Mouse (Mus musculus) ES-CJ7 (cell line): ENCODE measurements around the gene Erf.

Experiments
- DNase-seq: peaks from one replicate; pipeline ENCODE4 v3.0.0; 2011; ENCODE audit warnings: low read depth, low spot score

Erf gene

GRCm38 (mm10) chr7:25281166-25281733 is 30.7 kb upstream of the Erf start:
- no peak for DNase-seq

DNA sequence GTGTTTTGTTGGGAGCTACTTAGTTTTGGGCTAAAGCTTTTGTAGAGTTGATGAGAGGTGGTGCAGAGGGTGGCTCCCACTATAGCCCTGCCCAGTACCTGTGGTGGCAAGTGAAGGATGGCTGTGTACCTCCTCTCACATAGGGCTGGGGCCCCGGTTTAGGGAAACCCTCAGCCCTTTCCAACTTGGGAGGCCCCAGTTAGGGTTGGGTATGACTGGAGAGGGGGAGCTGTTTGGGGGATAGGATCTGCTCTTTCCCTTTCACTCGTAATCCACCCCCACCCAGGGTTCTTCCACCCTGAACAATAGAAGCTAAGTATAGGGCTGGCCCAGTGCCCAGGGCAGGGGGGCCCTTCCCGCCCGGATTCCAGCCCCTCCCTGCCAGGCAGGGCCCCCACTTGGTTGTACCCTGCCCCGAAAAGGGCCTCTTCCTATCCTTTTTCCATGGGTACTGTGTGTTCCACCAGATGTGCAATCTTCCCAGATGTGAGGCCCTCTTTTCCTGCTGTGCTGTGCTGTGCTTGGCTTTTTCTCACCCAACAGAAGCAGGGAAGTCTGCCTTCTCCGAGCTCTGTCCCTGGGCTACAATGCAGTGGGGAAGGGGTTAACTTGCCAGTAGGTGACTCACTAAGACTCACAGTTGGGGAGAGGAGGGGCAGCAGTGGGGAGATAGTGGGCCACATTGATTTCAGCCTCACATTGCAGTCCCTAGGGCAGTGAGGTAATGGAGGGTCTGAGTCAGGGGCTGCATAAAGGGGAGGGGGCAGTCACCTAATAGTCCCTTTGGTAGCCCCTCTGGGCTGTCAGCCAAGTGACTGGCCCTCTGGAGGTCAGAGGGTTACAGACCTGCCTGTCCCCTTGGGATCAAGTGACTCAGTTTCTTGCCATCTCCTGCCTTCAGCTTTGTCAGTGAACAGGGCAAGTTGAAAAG is 29.6 kb upstream of the Erf start:
- DNase-seq: no peak

GRCm38 (mm10) chr7:25279076-25279860 is 28.7 kb upstream of the Erf start:
- peak; percentile 86 for DNase-seq

DNA sequence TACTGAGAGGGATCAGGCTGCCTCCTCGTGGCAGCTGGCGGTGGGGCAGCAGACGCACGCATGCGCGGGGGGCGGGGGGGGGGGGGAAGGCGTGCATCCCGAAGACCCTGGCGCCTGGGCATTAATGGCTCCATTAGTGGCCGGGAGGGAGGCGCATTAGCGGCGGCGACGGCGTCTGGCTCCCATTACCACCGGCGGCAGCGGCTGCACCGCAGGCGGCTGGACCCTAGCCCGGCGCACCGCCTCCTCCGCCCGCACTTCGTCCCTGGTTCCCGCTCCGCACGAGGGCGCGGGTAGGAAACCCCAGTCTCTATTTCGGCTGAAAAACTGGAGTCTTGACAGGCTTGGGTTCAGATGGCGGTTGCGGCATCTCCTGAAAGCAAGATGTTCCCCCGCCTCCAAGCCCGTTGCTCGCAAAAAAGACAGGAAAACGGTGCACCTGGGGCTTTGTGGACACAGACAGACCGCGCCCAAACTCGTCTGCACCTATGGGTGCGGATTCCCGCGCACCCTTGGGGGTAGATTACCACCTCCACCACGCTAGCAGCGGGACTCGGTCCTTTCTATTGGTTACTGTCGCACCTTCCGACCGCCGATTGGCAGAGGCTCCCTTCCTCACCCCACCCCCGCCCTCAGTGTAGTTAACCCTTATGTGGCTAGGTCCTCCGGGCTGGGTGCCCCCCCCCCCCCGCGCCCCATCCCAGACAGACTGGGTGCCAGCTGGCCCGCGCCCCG is 27.9 kb upstream of the Erf start:
- DNase-seq: peak; percentile 81

GRCm38 (mm10) chr7:25277998-25278340 is 27.4 kb upstream of the Erf start:
- no peak for DNase-seq

- DNase-seq: no peak
These were observed 26.8 kb upstream of the Erf start for GRCm38 (mm10) chr7:25277405-25277804.

DNA sequence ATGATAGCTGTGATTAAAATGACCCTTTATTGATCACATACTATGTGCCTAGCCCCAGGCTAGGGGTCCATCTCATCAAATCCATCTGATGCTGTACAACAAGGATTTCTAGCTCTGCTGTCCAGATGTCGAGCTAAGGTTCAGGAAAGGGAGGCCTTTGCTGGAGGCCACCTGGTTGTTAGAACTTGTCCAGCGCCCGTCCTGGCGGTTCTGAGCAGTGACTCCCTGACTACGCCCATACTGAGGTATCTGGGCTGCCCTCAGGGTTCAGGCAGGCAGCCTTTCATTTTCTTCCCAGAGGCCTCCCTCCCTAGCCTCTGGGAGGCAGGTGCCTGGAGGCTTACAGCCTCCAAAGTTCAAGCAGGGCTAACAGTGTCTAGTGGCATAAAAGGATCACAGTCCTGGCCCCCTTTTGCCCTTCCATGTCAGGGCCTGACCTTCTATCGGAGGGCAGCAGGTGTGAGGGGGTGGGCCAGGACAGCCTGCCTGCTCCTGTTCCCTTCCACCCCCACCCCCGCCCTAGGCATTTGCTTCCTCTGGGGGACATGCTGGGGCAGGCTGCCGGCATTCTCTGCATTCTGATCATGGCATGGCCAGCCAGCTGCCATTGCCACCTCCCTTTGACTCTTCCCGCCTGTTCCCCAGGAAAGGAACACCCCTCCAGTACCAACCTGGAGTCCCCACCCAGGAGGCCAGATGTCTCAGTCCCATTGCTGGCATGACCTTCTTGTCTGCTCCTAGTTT is 25.2 kb upstream of the Erf start:
- DNase-seq: peak; percentile 67

DNA sequence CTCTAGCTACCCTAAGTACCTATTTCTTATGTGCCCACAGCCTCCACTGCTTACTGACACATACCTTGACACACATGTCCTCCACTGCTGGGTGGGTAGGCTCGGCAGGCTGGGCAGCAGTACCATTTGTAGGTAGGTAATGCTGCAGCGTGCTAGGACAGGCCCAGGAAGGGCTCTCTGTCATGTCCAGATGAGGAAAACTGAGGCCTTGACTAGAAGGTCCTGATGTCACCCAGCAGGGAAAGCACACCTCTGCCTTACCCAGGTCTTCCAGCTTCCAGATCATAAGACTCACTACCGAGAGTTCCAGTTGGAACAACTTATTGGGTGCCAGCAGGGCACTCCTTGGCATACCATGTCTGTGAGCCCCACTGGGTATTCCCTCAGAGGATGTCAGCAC is 24.4 kb upstream of the Erf start:
- no peak for DNase-seq

GRCm38 (mm10) chr7:25274571-25274970 is 24.0 kb upstream of the Erf start:
- no peak for DNase-seq

DNA sequence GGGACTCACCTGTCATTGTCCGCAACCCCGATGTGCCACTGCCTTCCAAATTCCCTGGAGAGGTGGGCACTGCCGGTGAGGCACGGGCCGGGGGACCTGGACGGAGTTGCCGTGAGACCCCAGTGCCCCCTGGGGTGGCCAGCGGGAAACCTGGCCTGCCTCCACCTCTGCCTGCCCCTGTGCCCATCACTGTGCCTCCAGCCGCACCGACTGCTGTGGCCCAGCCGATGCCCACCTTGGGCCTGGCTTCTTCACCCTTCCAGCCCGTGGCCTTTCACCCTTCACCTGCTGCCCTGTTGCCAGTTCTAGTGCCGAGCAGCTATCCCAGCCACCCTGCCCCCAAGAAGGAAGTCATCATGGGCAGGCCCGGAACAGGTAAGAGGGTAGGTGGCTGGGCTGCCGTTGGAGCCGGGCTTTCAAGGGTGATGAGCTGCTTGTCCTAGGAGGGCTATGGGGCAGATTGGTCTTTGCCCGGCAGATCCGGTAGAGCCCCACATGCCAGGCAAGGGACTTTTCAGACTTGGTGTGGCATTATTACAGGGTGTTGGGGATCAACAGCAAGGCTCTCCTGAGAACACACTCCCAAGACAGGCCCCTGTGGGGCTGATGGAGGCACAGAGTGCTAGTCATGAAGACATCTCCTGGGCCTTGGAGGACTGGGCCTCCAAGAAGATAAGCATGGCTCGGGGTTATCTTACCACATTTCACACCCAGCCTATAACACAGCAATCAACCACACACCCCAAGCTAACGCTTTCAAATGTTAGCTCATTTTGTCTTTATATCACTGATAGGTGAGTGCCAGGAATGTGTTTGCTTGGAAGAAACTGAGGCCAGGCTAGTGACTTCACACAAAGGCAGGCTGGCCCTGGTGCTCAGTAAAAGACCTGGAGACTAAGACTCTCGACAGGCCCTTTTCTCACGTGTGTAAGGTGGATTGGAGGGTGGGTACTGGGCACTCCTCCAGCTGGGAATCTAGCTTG is 23.0 kb upstream of the Erf start:
- DNase-seq: no peak

GRCm38 (mm10) chr7:25272445-25273258 is 22.1 kb upstream of the Erf start:
- DNase-seq: no peak

DNA sequence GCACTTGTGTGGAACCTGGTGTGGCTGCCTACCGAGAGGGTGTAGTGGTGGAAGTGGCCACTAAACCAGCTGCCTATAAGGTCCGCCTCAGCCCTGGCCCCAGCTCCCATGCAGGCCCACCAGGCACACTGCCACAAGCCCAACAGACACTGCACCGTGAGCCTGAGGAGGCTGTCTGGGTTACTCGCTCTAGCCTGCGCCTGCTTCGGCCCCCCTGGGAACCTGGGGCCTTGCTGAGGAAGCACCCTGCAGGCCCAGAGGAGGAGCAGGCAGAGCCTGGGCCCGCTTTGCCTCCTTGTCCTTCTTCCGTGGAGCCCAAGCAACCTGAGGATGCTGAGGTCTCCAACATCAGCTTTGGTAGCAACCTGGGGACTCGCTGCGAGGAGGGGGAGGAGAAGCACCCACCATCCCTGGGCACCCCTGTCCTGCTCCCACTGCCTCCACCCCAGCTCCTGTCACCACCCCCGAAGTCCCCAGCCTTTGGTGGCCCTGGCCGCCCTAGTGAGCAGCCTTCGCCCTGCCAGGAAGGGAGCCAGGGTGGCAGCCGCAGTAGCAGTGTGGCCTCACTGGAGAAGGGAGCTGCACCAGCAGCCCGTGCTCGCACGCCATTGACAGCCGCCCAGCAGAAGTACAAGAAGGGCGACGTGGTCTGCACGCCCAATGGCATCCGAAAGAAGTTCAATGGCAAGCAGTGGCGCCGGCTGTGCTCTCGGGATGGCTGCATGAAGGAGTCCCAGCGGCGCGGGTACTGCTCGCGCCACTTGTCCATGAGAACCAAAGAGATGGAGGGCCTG is 21.3 kb upstream of the Erf start:
- DNase-seq: no peak

DNA sequence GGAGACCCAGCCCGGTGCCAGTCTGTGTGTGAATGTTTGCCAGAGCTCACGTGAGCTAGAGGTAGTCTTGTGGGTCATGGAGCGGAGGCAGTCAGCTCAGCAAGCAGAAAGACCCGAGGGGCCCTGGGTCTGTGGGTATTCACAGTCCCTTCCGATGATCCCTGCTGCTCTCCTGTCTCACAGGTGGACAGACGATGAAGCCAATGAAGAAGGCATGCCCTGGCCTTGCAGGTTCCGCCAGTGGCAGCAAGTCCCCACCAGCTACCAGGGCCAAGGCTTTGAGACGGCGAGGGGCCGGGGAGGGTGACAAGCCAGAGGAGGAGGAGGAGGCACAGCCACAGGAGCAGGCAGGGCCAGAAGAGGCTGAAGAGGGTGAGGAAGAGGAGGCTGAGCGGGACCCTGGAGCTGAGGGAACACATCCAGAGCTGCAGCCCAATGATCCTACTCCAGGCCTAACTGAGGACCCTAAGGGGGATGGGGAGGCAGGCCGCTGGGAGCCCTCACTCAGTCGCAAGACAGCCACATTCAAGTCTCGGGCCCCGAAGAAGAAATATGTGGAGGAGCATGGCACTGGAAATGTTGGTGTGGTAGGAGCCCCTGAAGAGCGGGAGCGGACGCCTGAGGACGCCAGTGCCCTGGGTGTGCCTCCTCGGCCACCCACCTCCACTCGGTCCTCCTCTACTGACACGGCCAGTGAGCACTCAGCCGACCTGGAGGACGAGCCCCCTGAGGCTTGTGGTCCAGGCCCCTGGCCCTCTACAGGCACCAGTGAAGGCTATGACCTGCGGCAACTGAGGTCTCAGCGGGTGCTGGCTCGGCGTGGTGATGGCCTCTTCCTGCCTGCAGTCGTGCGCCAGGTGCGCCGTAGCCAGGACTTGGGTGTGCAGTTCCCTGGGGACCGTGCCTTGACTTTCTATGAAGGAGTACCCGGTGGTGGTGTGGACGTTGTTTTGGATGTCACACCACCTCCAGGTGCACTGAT is 20.4 kb upstream of the Erf start:
- DNase-seq: no peak

GRCm38 (mm10) chr7:25269545-25270271 is 19.1 kb upstream of the Erf start:
- DNase-seq: no peak

GRCm38 (mm10) chr7:25269029-25269428 is 18.5 kb upstream of the Erf start:
- DNase-seq: no peak

DNA sequence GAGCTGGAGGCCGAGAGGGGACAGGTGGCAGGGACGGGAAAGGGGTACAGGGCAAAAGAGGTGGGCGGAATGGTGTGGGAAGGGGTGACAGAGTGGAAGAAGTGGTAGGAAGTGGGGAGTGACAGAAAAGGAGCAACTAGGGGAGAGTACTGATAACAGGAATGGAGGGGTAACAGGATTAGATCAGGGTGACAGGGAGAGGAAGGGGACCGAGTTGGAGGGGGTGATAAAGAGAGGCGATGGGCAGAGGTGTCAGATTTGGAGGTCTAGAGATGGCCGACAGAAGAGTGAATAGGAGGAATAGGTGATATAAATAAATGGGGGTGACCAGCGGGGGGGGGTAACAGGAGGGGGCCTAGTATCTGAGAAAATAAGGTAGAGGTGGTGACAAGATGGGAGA is 18.0 kb upstream of the Erf start:
- no peak for DNase-seq
